Mouse (Mus musculus) liver, embryonic 14.5 days (tissue): ENCODE measurements around the gene BC067074.

ENCODE experiments used
- CTCF ChIP-seq: IDR thresholded peaks from 2 replicates; pipeline ENCODE4 v1.5.1; 2016; ENCODE audit warnings: antibody characterized with exemption, low read depth, control low read depth
- EP300 ChIP-seq: IDR thresholded peaks from 2 replicates; pipeline ENCODE4 v1.6.1; 2016; ENCODE audit warnings: antibody characterized with exemption, low read depth

DNA sequence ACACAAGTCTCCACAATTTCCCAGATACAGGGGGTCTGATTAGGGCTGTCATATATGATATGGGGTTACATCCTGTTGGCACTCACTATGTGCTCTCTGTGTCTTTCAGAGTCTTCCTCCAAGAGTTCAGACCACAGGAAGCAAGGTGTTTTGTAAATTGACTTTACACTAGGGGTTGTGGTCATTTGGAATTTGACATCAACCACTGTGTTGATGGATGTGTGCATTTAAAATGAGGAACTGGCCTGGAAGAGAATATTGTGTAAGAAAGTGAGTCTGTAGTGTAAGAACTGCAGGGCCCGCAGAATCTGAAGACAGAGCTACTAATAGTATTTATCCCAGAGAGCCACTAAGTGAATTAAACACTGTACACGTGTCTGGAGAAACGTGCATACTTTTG is 25.8 kb upstream of the BC067074 start:
- no peak for TF ChIP-seq CTCF
- TF ChIP-seq EP300, result no peak
